Mouse (Mus musculus): ENCODE results near the gene Maff. TPM values are rescaled to one million over a fixed set of nuclear protein-coding genes. Genes with fewer than 3 reads are reported as not detected.
A peak's percentile ranks its signal among the peaks of the same experiment; 100 is the strongest.

Gene Maff
- polyA plus RNA-seq, 1 experiment from 2014 or later = 1.2 TPM

- WGBS = 95% methylated on average over 6 of the region's 6 CpGs
- Histone ChIP-seq H3K4me3 (ENCODE audit: low read depth, low read length) (no peak overlapping the region), H3K4me2 (ENCODE audit: low read depth) (no peak overlapping the region), H3K36me3 (ENCODE audit: control insufficient read depth, insufficient read depth, low read length) (peaks cover 4% of the 10 kb centered on the region; the same call in 1 of the 2 replicates), H3K27me3 (ENCODE audit: control insufficient read depth, insufficient read depth, low read length) (no peaks in the 10 kb centered on the region), H3K4me1 (ENCODE audit: control insufficient read depth, insufficient read depth, low read length) (no peaks in the 10 kb centered on the region), H3K9ac (ENCODE audit: low read length) (no peak overlapping the region), H3K9me3 (ENCODE audit: control insufficient read depth, low read length) (no peaks in the 10 kb centered on the region), H3K27ac (ENCODE audit: low read depth, low read length) (no peak overlapping the region)
- ATAC-seq (ENCODE audit: insufficient read depth, low FRiP score, low TSS enrichment) (no peak), DNase-seq (ENCODE audit: low spot score) (no peak)
These were observed 31.3 kb downstream of the Maff start for GRCm38 (mm10) chr15:79377681-79378080.

GRCm38 (mm10) chr15:79378608-79379007, 32.2 kb downstream of the Maff start:
- WGBS = 98% methylated on average over 10 of the region's 10 CpGs
- H3K9me3 ChIP-seq (ENCODE audit: control insufficient read depth, low read length) = no peaks in the 10 kb centered on the region
- H3K27ac ChIP-seq (ENCODE audit: low read depth, low read length) = no peak overlapping the region
- no peak overlapping the region for H3K9ac ChIP-seq (ENCODE audit: low read length)
- H3K27me3 ChIP-seq (ENCODE audit: control insufficient read depth, insufficient read depth, low read length) = no peaks in the 10 kb centered on the region
- no peak overlapping the region for H3K4me2 ChIP-seq (ENCODE audit: low read depth)
- ATAC-seq (ENCODE audit: insufficient read depth, low FRiP score, low TSS enrichment) = no peak
- peaks cover 4% of the 10 kb centered on the region for H3K36me3 ChIP-seq (ENCODE audit: control insufficient read depth, insufficient read depth, low read length)
- H3K4me1 ChIP-seq (ENCODE audit: control insufficient read depth, insufficient read depth, low read length) = no peaks in the 10 kb centered on the region
- no peak for DNase-seq (ENCODE audit: low spot score)
- no peak overlapping the region for H3K4me3 ChIP-seq (ENCODE audit: low read depth, low read length)

- ATAC-seq (ENCODE audit: insufficient read depth, low FRiP score, low TSS enrichment) (no peak), DNase-seq (ENCODE audit: low spot score) (no peak)
- WGBS = 88% methylated on average over 7 of the region's 7 CpGs
- no peak overlapping the region for H3K4me2 ChIP-seq (ENCODE audit: low read depth)
- no peaks in the 10 kb centered on the region for H3K4me1 ChIP-seq (ENCODE audit: control insufficient read depth, insufficient read depth, low read length)
- H3K9ac ChIP-seq (ENCODE audit: low read length) = no peak overlapping the region
- H3K9me3 ChIP-seq (ENCODE audit: control insufficient read depth, low read length) = no peaks in the 10 kb centered on the region
- H3K27ac ChIP-seq (ENCODE audit: low read depth, low read length) = no peak overlapping the region
- H3K4me3 ChIP-seq (ENCODE audit: low read depth, low read length) = no peak overlapping the region
- H3K27me3 ChIP-seq (ENCODE audit: control insufficient read depth, insufficient read depth, low read length) = no peaks in the 10 kb centered on the region
- H3K36me3 ChIP-seq (ENCODE audit: control insufficient read depth, insufficient read depth, low read length) = peaks cover 2% of the 10 kb centered on the region
These were observed 33.2 kb downstream of the Maff start for GRCm38 (mm10) chr15:79379658-79380057.

GRCm38 (mm10) chr15:79380468-79381444, 34.3 kb downstream of the Maff start:
- no peak overlapping the region for H3K9ac ChIP-seq (ENCODE audit: low read length)
- no peak overlapping the region for H3K27ac ChIP-seq (ENCODE audit: low read depth, low read length)
- H3K4me1 ChIP-seq (ENCODE audit: control insufficient read depth, insufficient read depth, low read length) = no peaks in the 10 kb centered on the region
- no peak overlapping the region for H3K4me3 ChIP-seq (ENCODE audit: low read depth, low read length)
- ATAC-seq (ENCODE audit: insufficient read depth, low FRiP score, low TSS enrichment) = no peak
- WGBS = 63% methylated on average over 20 of the region's 23 CpGs
- DNase-seq (ENCODE audit: low spot score) = peak; percentile 83
- no peak overlapping the region for H3K4me2 ChIP-seq (ENCODE audit: low read depth)
- peaks cover 2% of the 10 kb centered on the region for H3K36me3 ChIP-seq (ENCODE audit: control insufficient read depth, insufficient read depth, low read length)
- H3K27me3 ChIP-seq (ENCODE audit: control insufficient read depth, insufficient read depth, low read length) = no peaks in the 10 kb centered on the region
- H3K9me3 ChIP-seq (ENCODE audit: control insufficient read depth, low read length) = no peaks in the 10 kb centered on the region

- Histone ChIP-seq H3K27me3 (ENCODE audit: control insufficient read depth, insufficient read depth, low read length) (no peaks in the 10 kb centered on the region), H3K4me2 (ENCODE audit: low read depth) (no peak overlapping the region), H3K9me3 (ENCODE audit: control insufficient read depth, low read length) (no peaks in the 10 kb centered on the region), H3K4me1 (ENCODE audit: control insufficient read depth, insufficient read depth, low read length) (no peaks in the 10 kb centered on the region), H3K27ac (ENCODE audit: low read depth, low read length) (no peak overlapping the region), H3K36me3 (ENCODE audit: control insufficient read depth, insufficient read depth, low read length) (no peaks in the 10 kb centered on the region; the same call in none of the 2 replicates), H3K9ac (ENCODE audit: low read length) (no peak overlapping the region), H3K4me3 (ENCODE audit: low read depth, low read length) (no peak overlapping the region)
- WGBS = 84% methylated on average over 9 of the region's 9 CpGs
- no peak for DNase-seq (ENCODE audit: low spot score)
- ATAC-seq (ENCODE audit: insufficient read depth, low FRiP score, low TSS enrichment) = no peak
These were observed 35.2 kb downstream of the Maff start for GRCm38 (mm10) chr15:79381644-79382043.

- H3K27ac ChIP-seq (ENCODE audit: low read depth, low read length) = no peak overlapping the region
- H3K4me1 ChIP-seq (ENCODE audit: control insufficient read depth, insufficient read depth, low read length) = peaks cover 3% of the 10 kb centered on the region; the same call in 1 of the 2 replicates
- H3K9ac ChIP-seq (ENCODE audit: low read length) = no peak overlapping the region
- no peaks in the 10 kb centered on the region for H3K9me3 ChIP-seq (ENCODE audit: control insufficient read depth, low read length)
- no peak for DNase-seq (ENCODE audit: low spot score)
- 77% methylated on average over 6 of the region's 6 CpGs for WGBS
- H3K27me3 ChIP-seq (ENCODE audit: control insufficient read depth, insufficient read depth, low read length) = no peaks in the 10 kb centered on the region
- no peak overlapping the region for H3K4me3 ChIP-seq (ENCODE audit: low read depth, low read length)
- ATAC-seq (ENCODE audit: insufficient read depth, low FRiP score, low TSS enrichment) = no peak
- no peak overlapping the region for H3K4me2 ChIP-seq (ENCODE audit: low read depth)
- no peaks in the 10 kb centered on the region; the same call in 1 of the 2 replicates for H3K36me3 ChIP-seq (ENCODE audit: control insufficient read depth, insufficient read depth, low read length)
These were observed 40.7 kb downstream of the Maff start for GRCm38 (mm10) chr15:79387081-79387480.

GRCm38 (mm10) chr15:79387611-79388010, 41.2 kb downstream of the Maff start:
- Histone ChIP-seq H3K9me3 (ENCODE audit: control insufficient read depth, low read length) (no peaks in the 10 kb centered on the region), H3K4me2 (ENCODE audit: low read depth) (no peak overlapping the region), H3K36me3 (ENCODE audit: control insufficient read depth, insufficient read depth, low read length) (no peaks in the 10 kb centered on the region; the same call in 1 of the 2 replicates), H3K4me3 (ENCODE audit: low read depth, low read length) (no peak overlapping the region), H3K4me1 (ENCODE audit: control insufficient read depth, insufficient read depth, low read length) (peaks cover 3% of the 10 kb centered on the region; the same call in 1 of the 2 replicates), H3K27ac (ENCODE audit: low read depth, low read length) (no peak overlapping the region), H3K27me3 (ENCODE audit: control insufficient read depth, insufficient read depth, low read length) (no peaks in the 10 kb centered on the region), H3K9ac (ENCODE audit: low read length) (no peak overlapping the region)
- no peak for ATAC-seq (ENCODE audit: insufficient read depth, low FRiP score, low TSS enrichment)
- DNase-seq (ENCODE audit: low spot score) = no peak
- WGBS = 87% methylated on average over 7 of the region's 7 CpGs

- H3K4me3 ChIP-seq (ENCODE audit: low read depth, low read length) = no peak overlapping the region
- H3K4me1 ChIP-seq (ENCODE audit: control insufficient read depth, insufficient read depth, low read length) = peaks cover 3% of the 10 kb centered on the region; the same call in 1 of the 2 replicates
- no peak overlapping the region for H3K27ac ChIP-seq (ENCODE audit: low read depth, low read length)
- H3K9ac ChIP-seq (ENCODE audit: low read length) = no peak overlapping the region
- H3K36me3 ChIP-seq (ENCODE audit: control insufficient read depth, insufficient read depth, low read length) = no peaks in the 10 kb centered on the region; the same call in 1 of the 2 replicates
- 87% methylated on average over 6 of the region's 6 CpGs for WGBS
- ATAC-seq (ENCODE audit: insufficient read depth, low FRiP score, low TSS enrichment) (no peak), DNase-seq (ENCODE audit: low spot score) (no peak)
- H3K9me3 ChIP-seq (ENCODE audit: control insufficient read depth, low read length) = no peaks in the 10 kb centered on the region
- H3K27me3 ChIP-seq (ENCODE audit: control insufficient read depth, insufficient read depth, low read length) = no peaks in the 10 kb centered on the region
- H3K4me2 ChIP-seq (ENCODE audit: low read depth) = no peak overlapping the region
These were observed 41.8 kb downstream of the Maff start for GRCm38 (mm10) chr15:79388171-79388570.

GRCm38 (mm10) chr15:79390434-79390833, 44.0 kb downstream of the Maff start:
- WGBS = 89% methylated on average over 6 of the region's 6 CpGs
- peaks cover 5% of the 10 kb centered on the region; the same call in 1 of the 2 replicates for H3K4me1 ChIP-seq (ENCODE audit: control insufficient read depth, insufficient read depth, low read length)
- no peak overlapping the region for H3K9ac ChIP-seq (ENCODE audit: low read length)
- H3K27ac ChIP-seq (ENCODE audit: low read depth, low read length) = no peak overlapping the region
- DNase-seq (ENCODE audit: low spot score) (no peak), ATAC-seq (ENCODE audit: insufficient read depth, low FRiP score, low TSS enrichment) (no peak)
- no peaks in the 10 kb centered on the region for H3K36me3 ChIP-seq (ENCODE audit: control insufficient read depth, insufficient read depth, low read length)
- H3K4me3 ChIP-seq (ENCODE audit: low read depth, low read length) = no peak overlapping the region
- H3K9me3 ChIP-seq (ENCODE audit: control insufficient read depth, low read length) = no peaks in the 10 kb centered on the region
- no peak overlapping the region for H3K4me2 ChIP-seq (ENCODE audit: low read depth)
- no peaks in the 10 kb centered on the region for H3K27me3 ChIP-seq (ENCODE audit: control insufficient read depth, insufficient read depth, low read length)

Measured in neural tube, embryonic 11.5 days (tissue).